Mouse (Mus musculus) CH12.LX (cell line): ENCODE results near the gene Atxn3. TPM values are rescaled to one million over a fixed set of nuclear protein-coding genes. Genes with fewer than 3 reads are reported as not detected.

Experiments
- DNase-seq: peaks from one replicate; pipeline ENCODE4 v3.0.0-alpha.2; 2013; ENCODE audit errors: extremely low read depth
- H3K27ac ChIP-seq: 2 replicates; pipeline ENCODE4 v1.5.1; 2012; ENCODE audit warnings: low read depth, mild to moderate bottlenecking, control low read depth, moderate library complexity; ENCODE audit not compliant: insufficient read depth
- H3K27me3 ChIP-seq: replicated peaks from 2 replicates; pipeline ENCODE3; 2012; ENCODE audit warnings: inconsistent platforms
- H3K36me3 ChIP-seq, 2 experiments: replicated peaks in 1 of 2; 2 replicates each; pipeline versions ENCODE3 to v1.6.1; 2012; ENCODE audit warnings: inconsistent platforms in 1 of 2, low read length in 1 of 2, mild to moderate bottlenecking in 1 of 2, mixed read lengths in 1 of 2, moderate library complexity in 1 of 2; ENCODE audit not compliant: control insufficient read depth in 1 of 2, insufficient read depth in 1 of 2
- H3K4me1 ChIP-seq, 2 experiments: 2 replicates each; pipeline ENCODE4 v1.6.1; 2012; ENCODE audit warnings: inconsistent platforms in 1 of 2, moderate library complexity in 1 of 2; ENCODE audit not compliant: insufficient read depth in 2 of 2, control insufficient read depth in 1 of 2
- H3K4me2 ChIP-seq: 2 replicates; pipeline ENCODE4 v1.6.1; 2012; ENCODE audit warnings: low read depth, mild to moderate bottlenecking, control low read depth; ENCODE audit not compliant: poor library complexity, insufficient read depth, severe bottlenecking
- H3K4me3 ChIP-seq, 3 experiments: fragments of 150-350 bp in 1 of 3; sonication (generic) in 1 of 3; replicated peaks in 1 of 3; 2 replicates each; pipeline versions ENCODE3 to v1.5.1; 2011 to 2012; ENCODE audit warnings: low read depth in 2 of 3, low read length in 2 of 3, mild to moderate bottlenecking in 2 of 3, moderate library complexity in 2 of 3, control low read depth in 1 of 3, improper control_type of control experiment in 1 of 3, inconsistent platforms in 1 of 3, mixed read lengths in 1 of 3; ENCODE audit not compliant: poor library complexity in 1 of 3
- H3K79me2 ChIP-seq: replicated peaks from 2 replicates; pipeline ENCODE4 v1.6.1; 2012; ENCODE audit warnings: mild to moderate bottlenecking, moderate library complexity; ENCODE audit not compliant: control insufficient read depth, poor library complexity, insufficient read depth, severe bottlenecking; ENCODE audit errors: extremely low read depth
- H3K9ac ChIP-seq: 2 replicates; pipeline ENCODE4 v1.6.1; 2012; ENCODE audit warnings: low read depth, mild to moderate bottlenecking, control low read depth, moderate library complexity; ENCODE audit not compliant: insufficient read depth
- H3K9me3 ChIP-seq: replicated peaks from 2 replicates; pipeline ENCODE3; 2012; ENCODE audit warnings: low read length, inconsistent platforms, mixed read lengths
- CTCF ChIP-seq, 2 experiments: IDR thresholded peaks in 1 of 2; conservative IDR thresholded peaks in 1 of 2; 2 replicates each; pipeline ENCODE4 v1.5.1; 2011 to 2012; ENCODE audit warnings: low read depth in 2 of 2, low read length in 2 of 2, improper control_type of control experiment in 1 of 2, inconsistent platforms in 1 of 2, mild to moderate bottlenecking in 1 of 2, moderate library complexity in 1 of 2
- ETS1 ChIP-seq: conservative IDR thresholded peaks from 2 replicates; pipeline ENCODE4 v1.6.1; 2012; ENCODE audit warnings: low read depth, mild to moderate bottlenecking, inconsistent platforms, low read length, improper control_type of control experiment, moderate library complexity
- IRF4 ChIP-seq: IDR thresholded peaks from 2 replicates; pipeline ENCODE4 v1.6.1; 2014; ENCODE audit warnings: low read depth, mild to moderate bottlenecking, inconsistent platforms, low read length, improper control_type of control experiment
- RAD21 ChIP-seq: IDR thresholded peaks from 2 replicates; pipeline ENCODE4 v1.6.1; 2011; ENCODE audit warnings: low read depth, mild to moderate bottlenecking, low read length, improper control_type of control experiment, moderate library complexity
- SMC3 ChIP-seq: IDR thresholded peaks from 2 replicates; pipeline ENCODE4 v1.6.1; 2011; ENCODE audit warnings: low read depth, low read length, improper control_type of control experiment
- ZNF384 ChIP-seq: IDR thresholded peaks from 2 replicates; pipeline ENCODE4 v1.6.1; 2012; ENCODE audit warnings: low read depth, low read length, improper control_type of control experiment, inconsistent platforms
- dilution Hi-C: fragments of 300-500 bp; cut with MboI; formaldehyde crosslinking; loops from 2 replicates; pipeline ENCODE4 v1.14.3; 2020; ENCODE audit warnings: low sequenced_read_pairs; ENCODE audit not compliant: extremely low pct_unique_long_range_greater_than_20kb, extremely low pct_ligation_motif_present
- in situ Hi-C: fragments of 300-500 bp; cut with MboI; formaldehyde crosslinking; loops from 3 replicates; pipeline ENCODE4 v1.14.3; 2019; ENCODE audit warnings: low sequenced_read_pairs, low pct_ligation_motif_present, low pct_unique_long_range_greater_than_20kb, mixed read lengths
- polyA plus RNA-seq: library from polyadenylated mRNA; unstranded; fragments of >175 nt; gene quantifications from 2 replicates; pipeline ENCODE4 v1.2.1, GENCODE M21; 2012; ENCODE audit warnings: low read depth; ENCODE audit not compliant: insufficient read length
- total RNA-seq, 2 experiments: library from RNA; depleted of rRNA; stranded (reverse); fragments of 300-350 nt in 1 of 2; fragments of >200 nt in 1 of 2; gene quantifications; 2 replicates each; pipeline ENCODE4 v1.2.3; 2012 to 2014

The Atxn3 gene
- total and polyA plus RNA-seq, 3 experiments, result 10.8 to 24.4 (median 21.8) TPM

DNA sequence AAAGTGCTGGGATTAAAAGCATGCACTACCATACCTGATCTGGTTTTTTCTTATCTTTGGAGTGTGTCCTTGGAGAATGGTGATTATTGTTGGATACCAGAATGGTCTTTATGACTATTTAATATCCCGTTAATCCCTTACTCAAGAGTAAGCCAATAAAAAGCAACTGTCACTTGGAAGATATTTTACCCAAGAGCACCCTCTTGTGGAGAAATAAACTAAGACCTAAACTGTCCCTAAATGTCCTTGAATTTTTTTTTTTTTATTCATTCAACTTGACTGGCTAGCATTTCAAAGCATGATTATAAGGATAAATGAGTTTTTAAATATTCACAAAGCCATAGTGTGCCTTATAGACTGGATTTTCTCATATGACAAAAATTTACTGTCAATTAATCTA is 82.9 kb downstream of the Atxn3 start:
- Histone ChIP-seq H3K4me2 (no peak overlapping the region), H3K79me2 (no peaks in the 10 kb centered on the region), H3K4me3 (no peak overlapping the region), H3K27ac (no peak overlapping the region), H3K4me1 (no peaks in the 10 kb centered on the region), H3K9ac (no peak overlapping the region), H3K27me3 (no peaks in the 10 kb centered on the region), H3K36me3 (peaks cover 40 to 66% of the 10 kb centered on the region in 2 experiments), H3K9me3 (no peaks in the 10 kb centered on the region)
- TF ChIP-seq ETS1 (no peak), IRF4 (no peak), SMC3 (0 out of 2 replicates have a peak, but pooled peaks have one; percentile 25), RAD21 (peak; percentile 56), CTCF (conservative IDR thresholded peaks at IDR 0.05 in 1 of 2, IDR thresholded peaks at IDR 0.05 in 1 of 2; ENCODE audit: low read depth in 2 of 2, low read length in 2 of 2) (peak in 1 of 2 experiments; percentile 62; a peak in 2 of 4 replicates), ZNF384 (peak; percentile 87)
- dilution Hi-C loops, result no loop called here
- DNase-seq, result peak; percentile 37
- in situ Hi-C loops, result no loop called here

Other genes starting within 250 kb of the Atxn3 start
- gene Tc2n, start 239.7 kb downstream of the Atxn3 start, total RNA-seq (2012; rRNA removed), result under 0.01 and 0.08 TPM in 2 replicates
- not detected in 2 replicates for gene Tc2n, start 239.7 kb downstream of the Atxn3 start, total RNA-seq (2014; rRNA removed)
- gene Tc2n, start 239.7 kb downstream of the Atxn3 start, polyA plus RNA-seq, result 0.10 TPM in 1 of 2 replicates, not detected in the other
- 0.46 and 3.2 TPM in 2 replicates for gene Fbln5, start 139.2 kb downstream of the Atxn3 start, total RNA-seq (2012; rRNA removed)
- gene Fbln5, start 139.2 kb downstream of the Atxn3 start, total RNA-seq (2014; rRNA removed), result 0.11 and 0.12 TPM in 2 replicates
- gene Fbln5, start 139.2 kb downstream of the Atxn3 start, polyA plus RNA-seq, result 0.04 and 0.11 TPM in 2 replicates
- 12.8 and 13.3 TPM in 2 replicates for gene Trip11, start 45.0 kb downstream of the Atxn3 start, total RNA-seq (2012; rRNA removed)
- gene Trip11, start 45.0 kb downstream of the Atxn3 start, total RNA-seq (2014; rRNA removed), result 5.1 and 5.5 TPM in 2 replicates
- 8.0 and 10.4 TPM in 2 replicates for gene Trip11, start 45.0 kb downstream of the Atxn3 start, polyA plus RNA-seq
- 32.7 and 38.1 TPM in 2 replicates for gene Cpsf2, start 17.7 kb upstream of the Atxn3 start, total RNA-seq (2012; rRNA removed)
- gene Cpsf2, start 17.7 kb upstream of the Atxn3 start, total RNA-seq (2014; rRNA removed), result 42.0 and 45.5 TPM in 2 replicates
- gene Cpsf2, start 17.7 kb upstream of the Atxn3 start, polyA plus RNA-seq, result 34.6 and 36.1 TPM in 2 replicates
- 0.34 and 0.84 TPM in 2 replicates for gene Slc24a4, start 170.5 kb upstream of the Atxn3 start, total RNA-seq (2012; rRNA removed)
- gene Slc24a4, start 170.5 kb upstream of the Atxn3 start, total RNA-seq (2014; rRNA removed), result 0.23 and 0.47 TPM in 2 replicates
- 0.42 and 0.69 TPM in 2 replicates for gene Slc24a4, start 170.5 kb upstream of the Atxn3 start, polyA plus RNA-seq